Mouse (Mus musculus): ENCODE data around the gene Rfwd3. TPM values are rescaled to one million over a fixed set of nuclear protein-coding genes. Genes with fewer than 3 reads are reported as not detected.

Gene Rfwd3
- total RNA-seq (2014; rRNA removed), result 21.6 and 26.6 TPM in 2 replicates
- polyA plus RNA-seq (2015; fragmentation: Nextera tagmentation; extraction: Ambion mirVana), result 14.8 and 15.4 TPM in 2 replicates

DNA sequence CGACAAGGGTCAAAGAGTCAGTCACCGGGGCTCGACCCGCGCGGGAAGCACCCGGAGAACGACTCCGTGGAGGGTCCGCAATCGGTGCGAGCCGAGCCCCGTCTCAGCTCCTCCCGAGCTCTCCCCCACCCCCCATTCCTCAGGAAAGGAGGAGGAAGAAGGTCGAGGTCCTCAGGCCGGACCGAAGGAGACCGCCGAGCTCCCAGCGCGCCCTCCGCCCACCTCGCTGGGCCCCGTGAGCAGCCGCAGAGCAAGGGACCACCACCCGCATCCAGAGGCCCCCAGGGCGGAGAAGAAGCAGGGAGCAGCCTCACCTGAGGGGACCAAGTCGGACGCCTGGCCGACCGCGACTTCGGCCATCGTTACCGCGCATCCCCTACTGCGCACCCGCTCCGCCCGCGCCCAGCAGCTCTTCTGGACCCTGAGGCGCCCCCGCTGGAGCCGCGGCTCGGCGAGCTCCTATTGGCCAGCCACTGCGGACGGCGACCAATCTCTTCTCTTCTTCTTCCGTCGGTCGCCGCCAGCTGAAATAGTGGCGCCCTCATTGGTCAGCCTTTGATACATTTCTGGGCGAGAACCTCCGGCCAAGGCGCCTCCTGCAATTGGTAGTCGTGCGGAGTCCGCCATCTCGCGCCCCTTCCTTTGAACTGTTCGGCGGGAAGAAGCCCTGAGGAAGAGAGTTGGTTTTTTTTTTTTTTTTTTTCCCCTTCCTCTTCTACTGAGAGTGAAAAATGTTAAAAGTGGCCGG lies at the start of gene Rfwd3:
TSS of gene Rfwd3 (minus strand) at position 402 of the 748 bp plus-strand sequence.
- Histone ChIP-seq H3K4me3 (ENCODE audit: low read length) (peak within 1 kb of the TSS; percentile 98), H3K4me1 (ENCODE audit: insufficient read depth, low read length) (no peaks in the 10 kb centered on the region), H3K9ac (replicated peaks; ENCODE audit: low read length) (peak within 1 kb of the TSS; percentile 84), H3K27ac (peak within 1 kb of the TSS; percentile 76), H3K4me2 (ENCODE audit: low read depth, low read length) (peak within 1 kb of the TSS; percentile 75), H3K36me3 (ENCODE audit: insufficient read depth, low read length) (no peaks in the 10 kb centered on the region), H3K27me3 (ENCODE audit: insufficient read depth, low read length) (no peaks in the 10 kb centered on the region), H3K9me3 (ENCODE audit: low read length) (no peaks in the 10 kb centered on the region)
- under 1% methylated on average over 64 of the region's 67 CpGs for WGBS
- DNase-seq (ENCODE audit: low spot score) (peak; percentile 97), ATAC-seq (peak; percentile 100)
- peak; percentile 26; the same call in 1 of the 2 replicates for TF ChIP-seq CTCF (IDR thresholded peaks at IDR 0.05; ENCODE audit: low read depth)

- TF ChIP-seq CTCF (IDR thresholded peaks at IDR 0.05; ENCODE audit: low read depth), result peak; percentile 95
Observed at GRCm38 (mm10) chr8:111343225-111343624, 43.2 kb upstream of the Rfwd3 start.

GRCm38 (mm10) chr8:111340186-111340585 lies 40.2 kb upstream of the Rfwd3 start:
- H3K27me3 ChIP-seq (ENCODE audit: insufficient read depth, low read length), result no peaks in the 10 kb centered on the region
- DNase-seq (ENCODE audit: low spot score) (no peak), ATAC-seq (no peak)
- no peak overlapping the region for H3K9ac ChIP-seq (replicated peaks; ENCODE audit: low read length)
- no peaks in the 10 kb centered on the region for H3K4me1 ChIP-seq (ENCODE audit: insufficient read depth, low read length)
- no peak overlapping the region for H3K4me2 ChIP-seq (ENCODE audit: low read depth, low read length)
- no peak for TF ChIP-seq CTCF (IDR thresholded peaks at IDR 0.05; ENCODE audit: low read depth)
- H3K36me3 ChIP-seq (ENCODE audit: insufficient read depth, low read length), result no peaks in the 10 kb centered on the region
- H3K4me3 ChIP-seq (ENCODE audit: low read length), result no peak overlapping the region
- H3K9me3 ChIP-seq (ENCODE audit: low read length), result no peaks in the 10 kb centered on the region
- WGBS, result 82% methylated on average over 3 of the region's 3 CpGs
- H3K27ac ChIP-seq, result no peak overlapping the region

More at GRCm38 (mm10) chr8:111343225-111343624, 43.2 kb upstream of the Rfwd3 start:
- Histone ChIP-seq H3K9ac (replicated peaks; ENCODE audit: low read length) (no peak overlapping the region), H3K27ac (no peak overlapping the region), H3K4me3 (ENCODE audit: low read length) (no peak overlapping the region), H3K4me2 (ENCODE audit: low read depth, low read length) (no peak overlapping the region), H3K4me1 (ENCODE audit: insufficient read depth, low read length) (no peaks in the 10 kb centered on the region), H3K36me3 (ENCODE audit: insufficient read depth, low read length) (no peaks in the 10 kb centered on the region), H3K9me3 (ENCODE audit: low read length) (no peaks in the 10 kb centered on the region), H3K27me3 (ENCODE audit: insufficient read depth, low read length) (no peaks in the 10 kb centered on the region)
- ATAC-seq (no peak), DNase-seq (ENCODE audit: low spot score) (peak; percentile 87)
- WGBS, result 16% methylated on average over 5 of the region's 5 CpGs

- ATAC-seq (no peak), DNase-seq (ENCODE audit: low spot score) (no peak)
- no peak for TF ChIP-seq CTCF (IDR thresholded peaks at IDR 0.05; ENCODE audit: low read depth)
- Histone ChIP-seq H3K9ac (replicated peaks; ENCODE audit: low read length) (0 out of 2 replicates have a peak overlapping the region, but pooled peaks have one; percentile 41), H3K27ac (no peak overlapping the region), H3K27me3 (ENCODE audit: insufficient read depth, low read length) (no peaks in the 10 kb centered on the region), H3K4me2 (ENCODE audit: low read depth, low read length) (peak overlapping the region; percentile 80), H3K36me3 (ENCODE audit: insufficient read depth, low read length) (no peaks in the 10 kb centered on the region), H3K4me1 (ENCODE audit: insufficient read depth, low read length) (no peaks in the 10 kb centered on the region), H3K9me3 (ENCODE audit: low read length) (no peaks in the 10 kb centered on the region), H3K4me3 (ENCODE audit: low read length) (peak overlapping the region; percentile 42)
- WGBS, result 46% methylated on average over 12 of the region's 12 CpGs
Observed at GRCm38 (mm10) chr8:111338370-111339208, 38.6 kb upstream of the Rfwd3 start.

DNA sequence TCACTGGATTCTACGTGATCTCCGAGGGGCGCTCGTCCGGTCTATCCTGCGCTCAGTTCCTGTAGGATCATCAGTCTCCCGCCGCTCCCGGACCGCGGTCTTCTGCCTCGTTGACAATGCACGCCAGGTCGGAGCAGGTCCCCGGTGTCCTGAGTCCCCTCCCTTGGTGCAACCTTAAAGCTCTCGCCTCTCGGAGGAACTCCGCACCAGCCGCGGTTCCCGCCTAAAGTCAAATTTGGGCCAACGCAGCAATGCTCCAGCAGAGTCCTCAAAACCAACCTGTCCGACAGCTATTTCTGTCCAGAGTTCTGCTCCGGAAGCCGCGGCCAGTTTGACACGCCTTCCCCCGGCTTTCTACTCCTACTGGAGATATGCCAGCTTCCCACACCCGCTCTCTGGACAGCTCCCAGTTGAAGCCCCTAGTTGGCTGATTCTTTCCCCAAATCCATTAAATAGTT lies 37.9 kb upstream of the Rfwd3 start, which contains the start of gene Mlkl:
TSS of gene Mlkl (minus strand) at position 288 of the 458 bp plus-strand sequence.
- no peaks in the 10 kb centered on the region for H3K27me3 ChIP-seq (ENCODE audit: insufficient read depth, low read length)
- H3K4me1 ChIP-seq (ENCODE audit: insufficient read depth, low read length), result no peaks in the 10 kb centered on the region
- peak within 1 kb of the TSS; percentile 80 for H3K4me2 ChIP-seq (ENCODE audit: low read depth, low read length)
- 0 out of 2 replicates have a peak, but pooled peaks have one; percentile 21 for ATAC-seq
- under 1% methylated on average over 29 of the region's 29 CpGs for WGBS
- DNase-seq (ENCODE audit: low spot score), result peak; percentile 54
- no peak within 1 kb of the TSS for H3K27ac ChIP-seq
- H3K36me3 ChIP-seq (ENCODE audit: insufficient read depth, low read length), result no peaks in the 10 kb centered on the region
- peak within 1 kb of the TSS; percentile 41; the same call in 1 of the 2 replicates for H3K9ac ChIP-seq (replicated peaks; ENCODE audit: low read length)
- peak within 1 kb of the TSS; percentile 42 for H3K4me3 ChIP-seq (ENCODE audit: low read length)
- TF ChIP-seq CTCF (IDR thresholded peaks at IDR 0.05; ENCODE audit: low read depth), result no peak
- H3K9me3 ChIP-seq (ENCODE audit: low read length), result no peaks in the 10 kb centered on the region

GRCm38 (mm10) chr8:111337311-111337889 lies 37.4 kb upstream of the Rfwd3 start:
- WGBS, result 34% methylated on average over 17 of the region's 17 CpGs
- H3K4me1 ChIP-seq (ENCODE audit: insufficient read depth, low read length), result no peaks in the 10 kb centered on the region
- no peak overlapping the region for H3K27ac ChIP-seq
- no peak for ATAC-seq
- H3K36me3 ChIP-seq (ENCODE audit: insufficient read depth, low read length), result no peaks in the 10 kb centered on the region
- no peaks in the 10 kb centered on the region for H3K27me3 ChIP-seq (ENCODE audit: insufficient read depth, low read length)
- H3K4me3 ChIP-seq (ENCODE audit: low read length), result peak overlapping the region; percentile 42
- H3K9ac ChIP-seq (replicated peaks; ENCODE audit: low read length), result peak overlapping the region; percentile 41; the same call in 1 of the 2 replicates
- no peak for TF ChIP-seq CTCF (IDR thresholded peaks at IDR 0.05; ENCODE audit: low read depth)
- H3K9me3 ChIP-seq (ENCODE audit: low read length), result no peaks in the 10 kb centered on the region
- peak overlapping the region; percentile 80 for H3K4me2 ChIP-seq (ENCODE audit: low read depth, low read length)
- DNase-seq (ENCODE audit: low spot score), result no peak

Measured in hindbrain, postnatal 0 days (tissue).